Mouse (Mus musculus): Measurements from ENCODE around the gene Thsd4. TPM values are rescaled to one million over a fixed set of nuclear protein-coding genes. Genes with fewer than 3 reads are reported as not detected.

The Thsd4 gene
- polyA plus RNA-seq, 1 experiment from 2014 or later = 5.1 TPM

GRCm38 (mm10) chr9:60506136-60506535 is 15.7 kb downstream of the Thsd4 start:
- Histone ChIP-seq H3K9ac (ENCODE audit: low read depth, low read length) (no peak overlapping the region), H3K27ac (ENCODE audit: low read depth, low read length) (no peak overlapping the region), H3K36me3 (ENCODE audit: control insufficient read depth, insufficient read depth, low read length) (no peaks in the 10 kb centered on the region), H3K4me3 (ENCODE audit: low read depth, low read length) (no peak overlapping the region), H3K4me1 (replicated peaks; ENCODE audit: control insufficient read depth, insufficient read depth, low read length) (0 out of 2 replicates have a peak, but pooled peaks cover 4% of the 10 kb centered on the region), H3K9me3 (ENCODE audit: control insufficient read depth, low read length) (no peaks in the 10 kb centered on the region), H3K27me3 (ENCODE audit: control insufficient read depth, insufficient read depth, low read length) (peaks cover 4% of the 10 kb centered on the region; the same call in 1 of the 2 replicates), H3K4me2 (replicated peaks; ENCODE audit: low read depth, low read length) (no peak overlapping the region)
- WGBS = 72% methylated on average over 5 of the region's 5 CpGs
- ATAC-seq (ENCODE audit: low FRiP score) (no peak), DNase-seq (ENCODE audit: low spot score) (no peak)

- Histone ChIP-seq H3K9ac (ENCODE audit: low read depth, low read length) (no peak overlapping the region), H3K36me3 (ENCODE audit: control insufficient read depth, insufficient read depth, low read length) (no peaks in the 10 kb centered on the region), H3K4me1 (replicated peaks; ENCODE audit: control insufficient read depth, insufficient read depth, low read length) (no peaks in the 10 kb centered on the region), H3K27me3 (ENCODE audit: control insufficient read depth, insufficient read depth, low read length) (peaks cover 4% of the 10 kb centered on the region; the same call in 1 of the 2 replicates), H3K9me3 (ENCODE audit: control insufficient read depth, low read length) (no peaks in the 10 kb centered on the region), H3K4me2 (replicated peaks; ENCODE audit: low read depth, low read length) (no peak overlapping the region), H3K4me3 (ENCODE audit: low read depth, low read length) (no peak overlapping the region), H3K27ac (ENCODE audit: low read depth, low read length) (no peak overlapping the region)
- no peak for ATAC-seq (ENCODE audit: low FRiP score)
- 66% methylated on average over 14 of the region's 14 CpGs for WGBS
- DNase-seq (ENCODE audit: low spot score) = no peak
Observed at GRCm38 (mm10) chr9:60504378-60505285, 17.2 kb downstream of the Thsd4 start.

GRCm38 (mm10) chr9:60502220-60502619 is 19.6 kb downstream of the Thsd4 start:
- Histone ChIP-seq H3K36me3 (ENCODE audit: control insufficient read depth, insufficient read depth, low read length) (no peaks in the 10 kb centered on the region), H3K4me3 (ENCODE audit: low read depth, low read length) (no peak overlapping the region), H3K27ac (ENCODE audit: low read depth, low read length) (no peak overlapping the region), H3K9ac (ENCODE audit: low read depth, low read length) (no peak overlapping the region), H3K9me3 (ENCODE audit: control insufficient read depth, low read length) (no peaks in the 10 kb centered on the region), H3K4me2 (replicated peaks; ENCODE audit: low read depth, low read length) (no peak overlapping the region), H3K4me1 (replicated peaks; ENCODE audit: control insufficient read depth, insufficient read depth, low read length) (no peaks in the 10 kb centered on the region), H3K27me3 (ENCODE audit: control insufficient read depth, insufficient read depth, low read length) (no peaks in the 10 kb centered on the region)
- DNase-seq (ENCODE audit: low spot score) (no peak), ATAC-seq (ENCODE audit: low FRiP score) (no peak)
- WGBS = 73% methylated on average over 6 of the region's 6 CpGs

GRCm38 (mm10) chr9:60501504-60502179 is 20.2 kb downstream of the Thsd4 start:
- Histone ChIP-seq H3K4me3 (ENCODE audit: low read depth, low read length) (no peak overlapping the region), H3K9ac (ENCODE audit: low read depth, low read length) (no peak overlapping the region), H3K27ac (ENCODE audit: low read depth, low read length) (no peak overlapping the region), H3K9me3 (ENCODE audit: control insufficient read depth, low read length) (no peaks in the 10 kb centered on the region), H3K36me3 (ENCODE audit: control insufficient read depth, insufficient read depth, low read length) (no peaks in the 10 kb centered on the region), H3K4me1 (replicated peaks; ENCODE audit: control insufficient read depth, insufficient read depth, low read length) (no peaks in the 10 kb centered on the region), H3K27me3 (ENCODE audit: control insufficient read depth, insufficient read depth, low read length) (no peaks in the 10 kb centered on the region), H3K4me2 (replicated peaks; ENCODE audit: low read depth, low read length) (no peak overlapping the region)
- ATAC-seq (ENCODE audit: low FRiP score) = no peak
- 78% methylated on average over 5 of the region's 5 CpGs for WGBS
- no peak for DNase-seq (ENCODE audit: low spot score)

- no peak overlapping the region for H3K27ac ChIP-seq (ENCODE audit: low read depth, low read length)
- no peaks in the 10 kb centered on the region for H3K36me3 ChIP-seq (ENCODE audit: control insufficient read depth, insufficient read depth, low read length)
- no peak for DNase-seq (ENCODE audit: low spot score)
Observed at GRCm38 (mm10) chr9:60492275-60492974, 29.4 kb downstream of the Thsd4 start.

GRCm38 (mm10) chr9:60491489-60492100 is 30.3 kb downstream of the Thsd4 start:
- WGBS = 90% methylated on average over 16 of the region's 16 CpGs
- ATAC-seq (ENCODE audit: low FRiP score) = no peak
- Histone ChIP-seq H3K9me3 (ENCODE audit: control insufficient read depth, low read length) (no peaks in the 10 kb centered on the region), H3K36me3 (ENCODE audit: control insufficient read depth, insufficient read depth, low read length) (no peaks in the 10 kb centered on the region), H3K9ac (ENCODE audit: low read depth, low read length) (no peak overlapping the region), H3K27ac (ENCODE audit: low read depth, low read length) (no peak overlapping the region), H3K27me3 (ENCODE audit: control insufficient read depth, insufficient read depth, low read length) (no peaks in the 10 kb centered on the region), H3K4me2 (replicated peaks; ENCODE audit: low read depth, low read length) (no peak overlapping the region), H3K4me3 (ENCODE audit: low read depth, low read length) (no peak overlapping the region), H3K4me1 (replicated peaks; ENCODE audit: control insufficient read depth, insufficient read depth, low read length) (no peaks in the 10 kb centered on the region)
- no peak for DNase-seq (ENCODE audit: low spot score)

More at GRCm38 (mm10) chr9:60492275-60492974, 29.4 kb downstream of the Thsd4 start:
- no peak overlapping the region for H3K4me3 ChIP-seq (ENCODE audit: low read depth, low read length)
- H3K9me3 ChIP-seq (ENCODE audit: control insufficient read depth, low read length) = no peaks in the 10 kb centered on the region
- H3K4me2 ChIP-seq (replicated peaks; ENCODE audit: low read depth, low read length) = no peak overlapping the region
- H3K9ac ChIP-seq (ENCODE audit: low read depth, low read length) = no peak overlapping the region
- H3K27me3 ChIP-seq (ENCODE audit: control insufficient read depth, insufficient read depth, low read length) = no peaks in the 10 kb centered on the region
- WGBS = 90% methylated on average over 16 of the region's 16 CpGs
- H3K4me1 ChIP-seq (replicated peaks; ENCODE audit: control insufficient read depth, insufficient read depth, low read length) = no peaks in the 10 kb centered on the region
- ATAC-seq (ENCODE audit: low FRiP score) = no peak

GRCm38 (mm10) chr9:60491079-60491478 is 30.8 kb downstream of the Thsd4 start:
- H3K27ac ChIP-seq (ENCODE audit: low read depth, low read length) = no peak overlapping the region
- WGBS = 93% methylated on average over 8 of the region's 8 CpGs
- no peaks in the 10 kb centered on the region for H3K27me3 ChIP-seq (ENCODE audit: control insufficient read depth, insufficient read depth, low read length)
- H3K4me2 ChIP-seq (replicated peaks; ENCODE audit: low read depth, low read length) = no peak overlapping the region
- DNase-seq (ENCODE audit: low spot score) (no peak), ATAC-seq (ENCODE audit: low FRiP score) (no peak)
- H3K9me3 ChIP-seq (ENCODE audit: control insufficient read depth, low read length) = no peaks in the 10 kb centered on the region
- H3K9ac ChIP-seq (ENCODE audit: low read depth, low read length) = no peak overlapping the region
- no peak overlapping the region for H3K4me3 ChIP-seq (ENCODE audit: low read depth, low read length)
- H3K4me1 ChIP-seq (replicated peaks; ENCODE audit: control insufficient read depth, insufficient read depth, low read length) = no peaks in the 10 kb centered on the region
- no peaks in the 10 kb centered on the region for H3K36me3 ChIP-seq (ENCODE audit: control insufficient read depth, insufficient read depth, low read length)

GRCm38 (mm10) chr9:60488816-60489215 is 33.0 kb downstream of the Thsd4 start:
- Histone ChIP-seq H3K4me2 (replicated peaks; ENCODE audit: low read depth, low read length) (no peak overlapping the region), H3K9ac (ENCODE audit: low read depth, low read length) (no peak overlapping the region), H3K9me3 (ENCODE audit: control insufficient read depth, low read length) (no peaks in the 10 kb centered on the region), H3K36me3 (ENCODE audit: control insufficient read depth, insufficient read depth, low read length) (no peaks in the 10 kb centered on the region), H3K27me3 (ENCODE audit: control insufficient read depth, insufficient read depth, low read length) (no peaks in the 10 kb centered on the region), H3K4me3 (ENCODE audit: low read depth, low read length) (no peak overlapping the region), H3K27ac (ENCODE audit: low read depth, low read length) (no peak overlapping the region), H3K4me1 (replicated peaks; ENCODE audit: control insufficient read depth, insufficient read depth, low read length) (no peaks in the 10 kb centered on the region)
- ATAC-seq (ENCODE audit: low FRiP score) (no peak), DNase-seq (ENCODE audit: low spot score) (no peak)
- WGBS = 65% methylated on average over 4 of the region's 4 CpGs

Measured in hindbrain, embryonic 11.5 days (tissue).